Mouse (Mus musculus): ENCODE data around the gene Vps13d. TPM values are rescaled to one million over a fixed set of nuclear protein-coding genes. Genes with fewer than 3 reads are reported as not detected.
A peak's percentile ranks its signal among the peaks of the same experiment; 100 is the strongest.

Gene Vps13d
- 10 to 100 TPM; 35.6 to 37.0 TPM for total RNA-seq (2021)
- long read RNA-seq, experiment 1, partial matches to known transcripts, result 6 of 19 reads
- long read RNA-seq, experiment 1, other reads (novel, unspliced or antisense), result 13 of 19 reads
- long read RNA-seq, experiment 2, partial matches to known transcripts, result 3 of 6 reads
- long read RNA-seq, experiment 2, other reads (novel, unspliced or antisense), result 3 of 6 reads

DNA sequence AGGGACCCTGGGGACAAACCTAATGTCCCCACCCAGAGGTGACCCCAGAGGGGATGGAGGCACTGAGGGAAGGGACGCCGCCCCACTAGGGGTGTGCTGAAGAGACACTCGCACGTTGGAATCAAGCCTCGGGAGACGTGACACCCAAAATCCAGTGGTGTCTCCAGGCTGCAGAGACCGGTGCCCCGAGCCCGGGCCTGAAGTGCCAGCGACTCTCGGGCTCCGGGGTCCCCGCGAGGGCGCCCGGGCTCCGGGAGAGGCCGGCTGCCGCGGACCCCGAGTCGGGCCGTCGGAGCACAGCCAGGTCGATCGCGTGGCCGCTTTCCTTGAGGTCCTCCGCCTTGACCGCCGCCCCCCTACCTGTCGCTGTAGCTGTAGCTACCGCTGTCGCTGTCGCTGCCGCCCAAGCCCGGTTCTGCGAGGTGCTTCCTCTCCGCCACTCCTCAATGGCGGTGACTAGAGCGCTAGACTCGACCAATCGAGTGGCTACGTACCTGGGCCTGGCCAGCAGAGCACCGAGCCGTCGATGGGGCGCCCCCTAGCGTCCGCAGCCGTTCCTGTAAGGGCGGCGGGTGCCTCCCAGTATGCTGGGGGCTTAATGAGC, at the start of gene Vps13d:
Gene Vps13d, minus strand, starts transcription at position 447 of the 604 bp plus-strand sequence.
- peak; percentile 95 for DNase-seq
- intact Hi-C loops (cut with DNase I), result loop anchor here (2.0 kb wide), 1 partner anchor 304 kb away; no protein-coding TSS in a partner anchor
- H3K4me3 ChIP-seq, result peak within 1 kb of the TSS; percentile 93
- peak; percentile 100; the same call in 1 of the 2 replicates for TF ChIP-seq CTCF (IDR thresholded peaks at IDR 0.05)
- peak within 1 kb of the TSS; percentile 98 for H3K27ac ChIP-seq

GRCm38 (mm10) chr4:145242719-145243350, 48.0 kb upstream of the Vps13d start:
- H3K27ac ChIP-seq, result peak overlapping the region; percentile 9
- TF ChIP-seq CTCF (IDR thresholded peaks at IDR 0.05), result no peak

GRCm38 (mm10) chr4:145240723-145241231, 46.0 kb upstream of the Vps13d start:
- Histone ChIP-seq H3K4me3 (no peak overlapping the region), H3K27ac (peak overlapping the region; percentile 72)
- no peak for TF ChIP-seq CTCF (IDR thresholded peaks at IDR 0.05)
- DNase-seq, result peak; percentile 52
- intact Hi-C loops (cut with DNase I), result no loop called here

More at GRCm38 (mm10) chr4:145242719-145243350, 48.0 kb upstream of the Vps13d start:
- no peak overlapping the region for H3K4me3 ChIP-seq
- no peak for DNase-seq
- intact Hi-C loops (cut with DNase I), result no loop called here

DNA sequence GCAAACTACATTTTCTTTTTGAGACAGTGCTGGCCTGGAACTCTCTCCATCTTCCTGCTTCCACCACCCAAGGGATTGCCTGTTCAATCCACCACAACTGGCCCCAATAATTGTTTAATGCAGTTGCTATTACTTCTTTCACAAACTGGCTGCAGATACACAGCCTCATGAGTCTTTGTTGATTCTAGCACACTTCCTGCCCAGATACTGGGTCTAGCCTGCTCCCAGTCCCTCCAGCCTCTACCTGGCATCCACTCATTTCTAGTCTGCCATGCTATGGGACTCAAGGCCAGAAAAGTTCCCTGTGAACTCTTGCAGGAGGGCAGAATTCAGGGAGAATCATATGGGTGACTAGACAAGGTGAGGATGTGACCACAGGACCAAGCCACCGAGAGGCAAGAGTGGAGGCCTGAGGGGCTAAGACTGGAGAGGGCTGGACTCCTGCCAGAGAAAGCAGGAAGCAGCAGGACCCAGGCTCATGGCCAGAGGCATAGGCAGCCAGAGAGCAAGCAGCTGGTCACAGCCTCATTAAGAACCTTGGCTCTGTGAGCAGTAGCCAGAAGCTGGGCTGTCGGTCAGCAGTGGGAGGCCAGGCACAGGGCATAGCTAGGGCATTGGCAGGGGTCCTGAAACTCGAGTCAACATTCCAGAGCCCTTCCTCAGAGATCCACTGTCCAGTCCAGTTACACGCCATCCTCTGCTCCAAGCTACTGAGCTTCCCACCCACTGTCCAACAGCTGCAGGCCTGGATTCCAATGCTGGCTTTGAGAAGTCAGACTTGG, 44.4 kb upstream of the Vps13d start:
- no peak for TF ChIP-seq CTCF (IDR thresholded peaks at IDR 0.05)
- peak overlapping the region; percentile 80 for H3K27ac ChIP-seq
- intact Hi-C loops (cut with DNase I), result loop anchor here (2.0 kb wide), 1 partner anchor 20 kb away; no protein-coding TSS in a partner anchor
- no peak overlapping the region; the same call in 1 of the 2 replicates for H3K4me3 ChIP-seq
- peak; percentile 86 for DNase-seq

- Histone ChIP-seq H3K27ac (no peak overlapping the region), H3K4me3 (no peak overlapping the region)
- intact Hi-C loops (cut with DNase I), result no loop called here
- TF ChIP-seq CTCF (IDR thresholded peaks at IDR 0.05), result no peak
- no peak for DNase-seq
Observed at GRCm38 (mm10) chr4:145236027-145236426, 41.2 kb upstream of the Vps13d start.

DNA sequence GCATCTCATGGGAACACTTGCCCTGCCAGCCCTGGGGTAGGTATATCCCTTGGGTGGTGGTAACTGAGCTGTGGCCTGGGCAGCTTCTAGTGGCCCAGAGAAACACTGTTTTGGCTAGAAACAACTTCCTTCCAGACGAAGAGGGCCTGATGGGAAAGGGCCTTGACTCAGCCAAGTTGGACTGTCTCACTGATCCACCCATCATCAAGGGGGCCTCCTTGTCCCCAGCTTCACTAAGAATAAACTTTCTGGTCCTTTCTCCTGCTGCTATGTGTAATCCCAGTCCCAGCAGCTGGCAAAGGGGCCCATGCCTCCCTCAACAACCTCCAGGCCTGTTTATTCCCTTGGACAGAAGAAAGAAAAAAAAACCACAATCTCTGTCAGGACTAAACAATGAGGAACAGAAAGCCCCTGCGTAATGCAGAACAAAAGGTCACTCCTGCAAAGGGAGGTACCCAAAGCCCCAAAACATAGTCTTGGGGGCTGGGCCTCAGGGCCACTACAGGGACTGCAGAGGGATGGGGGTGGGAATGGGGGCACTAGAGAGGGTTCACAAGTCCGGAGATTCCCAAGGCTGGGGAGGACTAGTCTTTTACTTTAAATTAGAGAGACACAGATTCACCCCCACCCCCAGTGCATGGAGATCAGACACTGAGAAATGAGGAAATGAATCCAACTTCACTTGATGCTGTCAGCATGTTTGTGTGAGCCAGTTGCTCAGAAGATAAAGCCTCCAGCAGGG, 38.9 kb upstream of the Vps13d start:
- Histone ChIP-seq H3K27ac (peak overlapping the region; percentile 76), H3K4me3 (no peak overlapping the region)
- DNase-seq, result peak; percentile 60
- intact Hi-C loops (cut with DNase I), result no loop called here
- TF ChIP-seq CTCF (IDR thresholded peaks at IDR 0.05), result no peak

DNA sequence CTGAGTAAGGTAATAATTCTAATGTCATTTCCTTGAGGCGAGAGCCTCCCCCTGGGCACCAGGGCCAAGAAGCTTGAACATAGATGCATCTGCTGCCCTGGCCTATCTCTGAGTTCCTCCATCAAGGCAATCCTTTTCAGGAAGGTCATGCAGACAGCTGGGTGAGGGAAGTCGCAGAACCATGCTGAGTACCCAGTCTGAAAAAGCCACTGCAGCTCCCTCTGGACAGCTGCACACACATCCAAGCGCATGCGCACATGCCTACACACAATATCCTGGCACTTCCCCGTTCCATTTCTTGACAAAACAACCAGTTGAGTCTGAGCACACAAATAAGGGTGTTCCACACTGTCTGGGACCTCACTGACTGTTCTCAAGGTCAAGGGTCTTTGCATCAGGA, 36.9 kb upstream of the Vps13d start:
- no peak for TF ChIP-seq CTCF (IDR thresholded peaks at IDR 0.05)
- Histone ChIP-seq H3K27ac (peak overlapping the region; percentile 43), H3K4me3 (no peak overlapping the region)
- no peak for DNase-seq
- intact Hi-C loops (cut with DNase I), result no loop called here

GRCm38 (mm10) chr4:145230647-145231046, 35.8 kb upstream of the Vps13d start:
- Histone ChIP-seq H3K4me3 (no peak overlapping the region), H3K27ac (peak overlapping the region; percentile 61)
- DNase-seq, result no peak
- no peak for TF ChIP-seq CTCF (IDR thresholded peaks at IDR 0.05)
- intact Hi-C loops (cut with DNase I), result no loop called here

GRCm38 (mm10) chr4:145229524-145230163, 34.8 kb upstream of the Vps13d start:
- intact Hi-C loops (cut with DNase I), result no loop called here
- TF ChIP-seq CTCF (IDR thresholded peaks at IDR 0.05), result no peak
- Histone ChIP-seq H3K4me3 (no peak overlapping the region), H3K27ac (peak overlapping the region; percentile 61)
- DNase-seq, result no peak

DNA sequence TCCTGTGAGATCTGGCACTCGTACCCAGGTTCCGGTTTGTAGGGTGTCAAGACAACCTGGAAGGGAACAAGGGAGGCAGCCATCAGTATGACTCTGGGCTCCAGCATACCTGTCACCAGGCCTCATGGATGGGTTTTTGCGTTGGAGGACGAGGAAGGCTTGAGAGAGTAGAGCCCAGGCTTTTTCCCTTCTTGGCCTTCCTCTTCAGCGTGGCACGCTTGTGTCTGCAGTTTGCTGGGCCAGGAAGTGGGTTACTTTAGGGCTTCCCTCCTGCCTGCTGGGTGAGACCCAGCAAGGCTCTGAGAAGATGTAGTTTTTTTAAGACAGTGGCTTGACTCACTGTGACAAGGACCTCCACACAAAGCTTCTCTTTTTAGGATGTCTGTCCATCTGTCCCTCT, 34.2 kb upstream of the Vps13d start:
- no peak for DNase-seq
- intact Hi-C loops (cut with DNase I), result no loop called here
- Histone ChIP-seq H3K27ac (peak overlapping the region; percentile 61), H3K4me3 (no peak overlapping the region)
- TF ChIP-seq CTCF (IDR thresholded peaks at IDR 0.05), result no peak

DNA sequence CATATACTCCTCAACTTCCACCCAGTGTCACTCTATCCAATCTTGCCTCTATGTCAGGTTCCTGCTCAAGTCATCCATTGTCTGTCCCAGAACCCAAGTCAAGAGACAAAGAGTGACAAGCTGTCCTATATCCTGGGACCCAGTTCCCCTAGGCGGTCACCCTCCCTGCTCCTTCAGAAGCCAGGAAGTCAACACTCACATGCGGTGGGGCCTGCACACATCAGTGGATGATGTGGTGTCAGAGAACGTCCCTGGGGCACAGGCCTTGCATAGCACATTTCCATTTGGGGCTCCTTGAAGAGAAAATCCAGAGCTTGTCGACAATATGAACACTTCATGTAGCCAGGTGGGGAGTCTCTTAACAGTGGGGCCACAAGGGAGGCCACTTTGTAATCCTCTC, 29.8 kb upstream of the Vps13d start:
- H3K4me3 ChIP-seq, result no peak overlapping the region
- intact Hi-C loops (cut with DNase I), result no loop called here
- TF ChIP-seq CTCF (IDR thresholded peaks at IDR 0.05), result no peak
- DNase-seq, result no peak
- H3K27ac ChIP-seq, result no peak overlapping the region

All from gastrocnemius, adult 2 months (tissue).